Mouse (Mus musculus) spleen, adult 2 months (tissue): Measurements from ENCODE around the gene Srp68.

ENCODE experiments used
- CTCF ChIP-seq: fragments of 200-500 bp; IDR thresholded peaks from 2 replicates; pipeline ENCODE4 v1.5.1; 2011; ENCODE audit warnings: mild to moderate bottlenecking, inconsistent platforms; ENCODE audit not compliant: insufficient read depth, insufficient read length, insufficient replicate concordance; ENCODE audit errors: extremely low read depth
- POLR2A ChIP-seq: fragments of 200-500 bp; IDR thresholded peaks from 2 replicates; pipeline ENCODE4 v1.6.1; 2011; ENCODE audit warnings: low read depth, low read length, inconsistent platforms

GRCm38 (mm10) chr11:116298221-116298620 is 24.2 kb upstream of the Srp68 start:
- TF ChIP-seq CTCF, result no peak
- TF ChIP-seq POLR2A, result no peak
